Mouse (Mus musculus) embryonic facial prominence, embryonic 15.5 days (tissue): ENCODE measurements around the gene Olfr1396. TPM values are rescaled to one million over a fixed set of nuclear protein-coding genes. Genes with fewer than 3 reads are reported as not detected.

ENCODE experiments used
- ATAC-seq: fragments of 200-750 bp; cut with Nextera tagmentation; 2 replicates; pipeline ENCODE4 v1.8.0; 2017; ENCODE audit warnings: low read depth, moderate TSS enrichment; ENCODE audit not compliant: insufficient number of reproducible peaks, low FRiP score, low TSS enrichment
- H3K27ac ChIP-seq: fragments of 300-500 bp; sonication (generic); replicated peaks from 2 replicates; pipeline ENCODE4 v1.5.1; 2015; ENCODE audit warnings: mild to moderate bottlenecking, inconsistent platforms
- H3K27me3 ChIP-seq: fragments of 300-500 bp; sonication (generic); 2 replicates; pipeline ENCODE4 v1.6.1; 2015; ENCODE audit warnings: inconsistent platforms
- H3K36me3 ChIP-seq: fragments of 300-500 bp; sonication (generic); 2 replicates; pipeline ENCODE4 v1.6.1; 2015; ENCODE audit warnings: mild to moderate bottlenecking, inconsistent platforms
- H3K4me1 ChIP-seq: fragments of 300-500 bp; sonication (generic); 2 replicates; pipeline ENCODE4 v1.6.1; 2015; ENCODE audit warnings: inconsistent platforms
- H3K4me2 ChIP-seq: fragments of 300-500 bp; sonication (generic); replicated peaks from 2 replicates; pipeline ENCODE4 v1.6.1; 2015; ENCODE audit warnings: mild to moderate bottlenecking, inconsistent platforms
- H3K4me3 ChIP-seq: fragments of 300-500 bp; sonication (generic); replicated peaks from 2 replicates; pipeline ENCODE4 v1.5.1; 2015; ENCODE audit warnings: mild to moderate bottlenecking, inconsistent platforms
- H3K9ac ChIP-seq: fragments of 300-500 bp; sonication (generic); 2 replicates; pipeline ENCODE4 v1.6.1; 2015; ENCODE audit warnings: inconsistent platforms
- H3K9me3 ChIP-seq: fragments of 300-500 bp; sonication (generic); replicated peaks from 2 replicates; pipeline ENCODE4 v1.6.1; 2016; ENCODE audit warnings: inconsistent platforms
- WGBS: fragments of 180-500 bp; shearing (Covaris S2); methylation state at CpG from one replicate; pipeline ENCODE4 v1.1.7; 2015; 5-methylcytosine and 5-hydroxymethylcytosine counted together
- polyA plus RNA-seq: library from polyadenylated mRNA; unstranded; fragments of >200 nt; fragmentation: Nextera tagmentation; extraction: Ambion mirVana; gene quantifications from 2 replicates; pipeline ENCODE4 v1.2.1, GENCODE M21; 2015

Gene Olfr1396
- polyA plus RNA-seq, 1 experiment from 2014 or later, result 0.27 TPM

DNA sequence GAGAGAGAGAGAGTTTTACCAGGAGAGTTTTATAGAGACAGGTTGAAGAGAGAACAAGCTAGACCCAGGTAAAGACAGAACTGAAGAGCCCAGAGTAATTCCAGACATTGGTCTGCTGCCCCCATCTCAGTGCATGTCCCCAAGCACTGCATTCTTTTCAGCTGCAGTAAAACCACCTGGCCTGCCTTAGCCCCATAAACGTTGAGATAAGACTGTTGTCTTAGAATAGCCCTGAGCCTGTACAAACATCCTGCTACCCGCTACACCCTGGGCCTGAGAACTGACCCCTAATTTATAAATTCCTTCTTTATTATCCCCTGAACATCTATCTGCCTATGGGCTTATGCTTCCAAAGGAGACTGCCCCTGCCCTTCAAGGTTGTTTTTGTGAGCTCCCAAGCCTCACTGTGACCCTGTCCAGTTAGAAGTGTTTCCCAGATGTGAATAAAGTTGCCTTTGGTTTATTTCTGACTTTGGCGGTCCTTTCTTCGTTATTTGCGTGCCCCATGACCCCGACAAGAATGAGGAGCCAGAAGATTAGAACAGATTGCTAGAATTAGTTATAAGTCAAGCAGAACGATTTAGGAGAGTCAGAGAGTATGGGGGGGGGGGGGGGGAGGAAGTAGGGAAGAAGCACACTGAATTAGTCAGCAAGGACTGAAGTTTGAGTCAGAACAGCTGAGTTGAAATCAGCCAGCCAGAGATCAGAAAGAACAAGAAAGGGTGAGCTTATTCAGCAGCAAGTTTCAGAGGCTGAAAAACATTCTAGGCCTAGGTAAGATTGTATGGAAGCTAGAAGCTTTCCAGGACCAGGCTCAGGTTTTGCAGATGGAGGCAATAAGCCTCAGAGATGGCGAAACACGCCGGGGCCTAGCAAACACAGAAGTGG, 6.8 kb downstream of the Olfr1396 start:
- no peaks in the 10 kb centered on the region for H3K36me3 ChIP-seq
- H3K27me3 ChIP-seq, result no peaks in the 10 kb centered on the region
- H3K4me2 ChIP-seq, result no peak overlapping the region
- no peak for ATAC-seq
- 55% methylated on average over 10 of the region's 10 CpGs for WGBS
- no peak overlapping the region for H3K27ac ChIP-seq
- H3K4me3 ChIP-seq, result no peak overlapping the region
- H3K9ac ChIP-seq, result no peak overlapping the region
- H3K4me1 ChIP-seq, result no peaks in the 10 kb centered on the region
- no peaks in the 10 kb centered on the region for H3K9me3 ChIP-seq

DNA sequence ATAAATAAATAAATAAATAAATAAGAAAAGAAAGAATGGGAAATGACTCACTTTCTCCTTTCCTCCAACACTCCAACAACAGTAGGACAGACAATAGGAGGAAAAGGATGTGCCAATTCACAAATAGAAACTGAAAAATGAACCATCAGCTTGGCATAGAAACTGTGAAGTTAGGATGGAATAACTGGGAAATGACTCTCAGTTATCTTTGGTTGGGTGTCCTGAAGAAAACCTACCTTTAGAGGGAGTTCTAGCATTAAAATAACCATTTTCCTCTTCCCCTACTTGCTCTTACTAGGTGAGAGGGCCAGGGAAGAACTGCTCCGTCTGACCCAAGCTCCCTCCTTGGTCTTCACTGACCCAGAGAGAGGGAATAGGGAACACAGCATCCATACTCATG, 8.9 kb downstream of the Olfr1396 start:
- no peak for ATAC-seq
- Histone ChIP-seq H3K4me3 (no peak overlapping the region), H3K9ac (no peak overlapping the region), H3K36me3 (no peaks in the 10 kb centered on the region), H3K27ac (no peak overlapping the region), H3K27me3 (no peaks in the 10 kb centered on the region), H3K4me1 (no peaks in the 10 kb centered on the region), H3K9me3 (no peaks in the 10 kb centered on the region), H3K4me2 (no peak overlapping the region)
- WGBS, result 67% methylated on average over 1 of the region's 1 CpGs

GRCm38 (mm10) chr11:49103047-49103693, 11.5 kb downstream of the Olfr1396 start:
- H3K4me2 ChIP-seq, result no peak overlapping the region

GRCm38 (mm10) chr11:49101500-49101899, 13.2 kb downstream of the Olfr1396 start:
- Histone ChIP-seq H3K27me3 (no peaks in the 10 kb centered on the region), H3K4me1 (no peaks in the 10 kb centered on the region), H3K9ac (no peak overlapping the region), H3K27ac (no peak overlapping the region), H3K4me2 (no peak overlapping the region), H3K36me3 (no peaks in the 10 kb centered on the region), H3K9me3 (no peaks in the 10 kb centered on the region), H3K4me3 (no peak overlapping the region)
- ATAC-seq, result no peak
- 37% methylated on average over 5 of the region's 5 CpGs for WGBS

More at GRCm38 (mm10) chr11:49103047-49103693, 11.5 kb downstream of the Olfr1396 start:
- Histone ChIP-seq H3K27ac (no peak overlapping the region), H3K4me3 (no peak overlapping the region), H3K36me3 (no peaks in the 10 kb centered on the region), H3K9me3 (no peaks in the 10 kb centered on the region), H3K27me3 (no peaks in the 10 kb centered on the region), H3K9ac (no peak overlapping the region), H3K4me1 (no peaks in the 10 kb centered on the region)
- no peak for ATAC-seq
- 14% methylated on average over 8 of the region's 8 CpGs for WGBS

DNA sequence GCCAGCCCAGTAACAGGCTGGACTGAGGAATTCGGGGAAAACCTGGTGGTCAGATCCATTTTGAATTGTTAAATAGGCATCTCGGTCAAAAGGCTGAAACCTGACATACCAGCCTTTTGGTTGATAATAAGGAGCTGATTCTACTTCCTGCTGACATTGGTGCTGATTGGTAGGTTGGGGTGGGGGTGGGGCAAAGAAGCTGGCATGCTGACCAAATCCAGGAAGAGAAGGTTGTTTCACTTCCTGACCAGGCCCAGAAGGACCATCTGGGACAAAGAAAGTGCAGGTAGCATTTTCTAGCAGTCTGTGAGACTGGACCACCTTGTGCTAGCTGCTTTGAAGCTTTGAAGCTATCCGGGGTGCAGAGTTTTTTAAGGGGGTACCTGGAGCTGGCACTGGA, 14.3 kb downstream of the Olfr1396 start:
- Histone ChIP-seq H3K4me1 (no peaks in the 10 kb centered on the region), H3K4me3 (no peak overlapping the region), H3K27ac (no peak overlapping the region), H3K4me2 (no peak overlapping the region), H3K9me3 (no peaks in the 10 kb centered on the region), H3K27me3 (no peaks in the 10 kb centered on the region), H3K9ac (no peak overlapping the region), H3K36me3 (no peaks in the 10 kb centered on the region)
- ATAC-seq, result no peak
- WGBS, result 78% methylated on average over 3 of the region's 3 CpGs

DNA sequence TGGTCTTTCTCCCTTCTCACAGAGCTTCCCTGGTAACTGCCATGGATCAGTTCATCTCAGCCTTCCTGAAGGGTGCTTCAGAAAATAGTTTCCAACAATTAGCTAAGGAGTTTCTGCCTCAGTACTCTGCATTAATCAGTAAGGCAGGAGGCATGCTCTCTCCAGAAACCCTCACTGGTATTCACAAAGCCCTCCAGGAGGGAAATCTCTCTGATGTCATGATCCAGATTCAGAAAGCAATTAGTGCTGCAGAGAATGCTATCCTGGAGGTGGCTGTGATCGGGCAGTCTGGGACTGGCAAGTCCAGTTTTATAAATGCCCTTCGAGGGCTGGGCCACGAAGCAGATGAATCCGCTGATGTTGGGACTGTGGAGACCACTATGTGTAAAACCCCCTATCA, 19.3 kb downstream of the Olfr1396 start:
- no peaks in the 10 kb centered on the region for H3K4me1 ChIP-seq
- ATAC-seq, result no peak

GRCm38 (mm10) chr11:49093861-49094660, 20.6 kb downstream of the Olfr1396 start:
- Histone ChIP-seq H3K9me3 (no peaks in the 10 kb centered on the region), H3K9ac (no peak overlapping the region), H3K4me2 (no peak overlapping the region), H3K27ac (no peak overlapping the region), H3K36me3 (no peaks in the 10 kb centered on the region), H3K27me3 (no peaks in the 10 kb centered on the region), H3K4me3 (no peak overlapping the region), H3K4me1 (no peaks in the 10 kb centered on the region)
- WGBS, result 88% methylated on average over 6 of the region's 6 CpGs
- ATAC-seq, result no peak

More for the DNA sequence above, 19.3 kb downstream of the Olfr1396 start:
- Histone ChIP-seq H3K27me3 (no peaks in the 10 kb centered on the region), H3K9ac (no peak overlapping the region), H3K9me3 (no peaks in the 10 kb centered on the region), H3K27ac (no peak overlapping the region), H3K4me2 (no peak overlapping the region), H3K4me3 (no peak overlapping the region), H3K36me3 (no peaks in the 10 kb centered on the region)
- WGBS, result 85% methylated on average over 4 of the region's 4 CpGs

DNA sequence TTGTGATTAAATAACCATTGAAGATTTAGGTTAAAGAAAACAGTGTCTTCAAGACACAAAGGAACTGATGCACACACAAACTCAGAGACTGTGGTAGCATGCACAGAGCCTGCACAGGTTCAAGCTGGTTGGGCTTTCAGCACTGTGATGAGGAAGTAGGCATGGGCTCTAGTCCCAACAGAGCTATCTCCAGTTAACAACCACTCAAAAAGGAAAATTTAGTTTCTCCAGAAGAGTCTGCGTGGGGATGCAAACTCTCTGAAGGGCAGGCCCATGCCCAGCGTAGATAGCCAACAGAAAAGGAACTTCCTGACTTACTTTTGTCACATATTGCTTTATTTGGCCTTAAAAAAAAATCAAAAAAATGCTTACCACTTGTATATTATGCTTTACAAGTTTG, 21.9 kb downstream of the Olfr1396 start:
- no peaks in the 10 kb centered on the region for H3K36me3 ChIP-seq
- no peak overlapping the region for H3K9ac ChIP-seq
- ATAC-seq, result no peak
- peaks cover 7% of the 10 kb centered on the region; the same call in 1 of the 2 replicates for H3K4me1 ChIP-seq
- 80% methylated on average over 2 of the region's 2 CpGs for WGBS
- H3K27me3 ChIP-seq, result no peaks in the 10 kb centered on the region
- H3K9me3 ChIP-seq, result no peaks in the 10 kb centered on the region
- H3K4me3 ChIP-seq, result no peak overlapping the region
- H3K4me2 ChIP-seq, result no peak overlapping the region
- H3K27ac ChIP-seq, result no peak overlapping the region

DNA sequence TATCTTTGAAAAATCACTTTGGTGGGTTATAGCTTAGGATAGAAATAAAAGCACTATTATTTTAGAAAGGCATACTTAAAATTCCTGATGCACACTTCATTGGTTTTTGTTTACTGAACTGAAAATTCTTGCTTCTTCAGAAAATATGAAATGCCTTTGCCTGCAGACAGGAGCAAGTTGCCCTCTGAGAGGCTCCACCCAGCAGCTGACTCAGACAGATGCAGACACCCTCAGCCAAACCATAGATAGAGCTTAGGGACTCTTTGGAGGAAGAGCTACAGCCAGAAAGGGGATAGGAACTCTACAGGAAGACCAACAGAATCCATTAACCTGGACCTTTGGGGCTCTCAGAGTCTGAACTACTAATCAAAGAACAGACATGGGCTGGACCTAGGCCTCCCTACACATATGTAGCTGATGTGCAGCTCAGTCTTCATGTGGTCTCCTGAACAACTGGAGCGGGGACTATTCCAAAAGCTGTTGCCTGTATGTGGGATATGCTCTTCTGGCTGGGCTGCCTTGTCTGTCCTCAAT, 22.6 kb downstream of the Olfr1396 start:
- H3K27me3 ChIP-seq, result no peaks in the 10 kb centered on the region
- 94% methylated on average over 1 of the region's 1 CpGs for WGBS
- no peak overlapping the region for H3K27ac ChIP-seq
- no peak overlapping the region for H3K4me3 ChIP-seq
- no peaks in the 10 kb centered on the region for H3K9me3 ChIP-seq
- H3K9ac ChIP-seq, result no peak overlapping the region
- no peak for ATAC-seq
- peaks cover 8% of the 10 kb centered on the region; the same call in 1 of the 2 replicates for H3K4me1 ChIP-seq
- H3K36me3 ChIP-seq, result no peaks in the 10 kb centered on the region
- H3K4me2 ChIP-seq, result no peak overlapping the region

- Histone ChIP-seq H3K4me3 (no peak overlapping the region), H3K9ac (no peak overlapping the region), H3K4me2 (no peak overlapping the region), H3K4me1 (peaks cover 8% of the 10 kb centered on the region; the same call in 1 of the 2 replicates), H3K9me3 (no peaks in the 10 kb centered on the region), H3K27me3 (no peaks in the 10 kb centered on the region), H3K27ac (no peak overlapping the region), H3K36me3 (no peaks in the 10 kb centered on the region)
- WGBS, result 71% methylated on average over 4 of the region's 4 CpGs
- ATAC-seq, result no peak
Observed at GRCm38 (mm10) chr11:49091171-49091570, 23.5 kb downstream of the Olfr1396 start.

DNA sequence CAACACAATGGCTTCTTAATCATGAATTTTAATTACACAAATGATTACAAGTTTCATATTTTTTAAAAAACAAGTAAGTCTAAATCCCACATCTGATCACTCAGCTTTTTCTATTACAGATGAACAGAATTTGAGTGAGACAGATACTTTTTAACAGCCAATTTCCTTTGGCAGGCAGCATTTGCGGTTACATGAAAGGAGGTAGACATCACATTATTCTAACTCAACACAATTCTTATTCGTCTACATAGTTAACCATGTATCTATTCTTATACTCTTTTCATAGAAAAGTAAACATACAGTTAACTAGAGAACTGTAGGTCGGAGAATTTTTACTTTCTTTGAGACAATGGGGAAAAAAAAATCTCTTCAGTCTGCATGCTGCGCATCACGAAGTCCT, 24.1 kb downstream of the Olfr1396 start:
- Histone ChIP-seq H3K27me3 (no peaks in the 10 kb centered on the region), H3K4me3 (no peak overlapping the region), H3K36me3 (no peaks in the 10 kb centered on the region), H3K4me1 (peaks cover 8% of the 10 kb centered on the region; the same call in 1 of the 2 replicates), H3K9me3 (no peaks in the 10 kb centered on the region), H3K27ac (no peak overlapping the region), H3K4me2 (no peak overlapping the region), H3K9ac (no peak overlapping the region)
- WGBS, result 84% methylated on average over 5 of the region's 5 CpGs
- ATAC-seq, result no peak
